Mouse (Mus musculus) liver, embryonic 14.5 days (tissue): ENCODE data around the gene Tle2.

Experiments
- CTCF ChIP-seq: IDR thresholded peaks from 2 replicates; pipeline ENCODE4 v1.5.1; 2016; ENCODE audit warnings: antibody characterized with exemption, low read depth, control low read depth
- EP300 ChIP-seq: IDR thresholded peaks from 2 replicates; pipeline ENCODE4 v1.6.1; 2016; ENCODE audit warnings: antibody characterized with exemption, low read depth

DNA sequence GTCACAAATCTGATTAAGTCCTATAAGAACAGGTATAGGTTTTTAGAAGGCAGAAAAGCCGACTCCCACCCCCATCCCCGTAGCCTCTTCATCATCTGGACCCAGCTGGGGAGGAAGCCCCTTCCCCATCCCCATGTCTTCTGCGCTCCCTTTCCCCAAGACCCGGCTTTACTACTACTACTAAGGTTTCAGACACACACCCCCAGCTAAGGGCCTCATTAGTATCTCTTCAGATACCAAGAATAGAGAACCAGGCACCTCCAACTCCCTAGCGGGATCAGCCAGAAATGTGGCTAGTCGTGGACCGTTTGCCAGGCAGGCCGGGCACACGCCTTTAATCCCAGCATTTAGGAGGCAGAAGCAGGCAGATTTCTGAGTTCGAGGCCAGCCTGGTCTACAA lies 25.7 kb downstream of the Tle2 start:
- TF ChIP-seq CTCF (no peak), EP300 (no peak)
